Mouse (Mus musculus): ENCODE results near the gene Sphk1. TPM values are rescaled to one million over a fixed set of nuclear protein-coding genes. Genes with fewer than 3 reads are reported as not detected.
A peak's percentile ranks its signal among the peaks of the same experiment; 100 is the strongest.
"Not testable (repeated sequence)": the region's sequence is repeated elsewhere in the genome, so short reads cannot be mapped to it uniquely, and the experiment has no call there.

The Sphk1 gene
- total RNA-seq (2021), result 0.57 and 1.5 TPM in 2 replicates
- long read RNA-seq, partial matches to known transcripts, result 0 of 1 reads
- long read RNA-seq, other reads (novel, unspliced or antisense), result 0 of 1 reads

GRCm38 (mm10) chr11:116530187-116531147 is at the start of gene Sphk1:
Gene Sphk1, plus strand, starts transcription at chr11:116530925.
- no peak for DNase-seq

- no peak for DNase-seq
Measured at GRCm38 (mm10) chr11:116480975-116481374, 49.8 kb upstream of the Sphk1 start.

- DNase-seq, result no peak
Measured at GRCm38 (mm10) chr11:116481776-116482175, 48.9 kb upstream of the Sphk1 start.

- DNase-seq, result no peak
Measured at GRCm38 (mm10) chr11:116484261-116484660, 46.5 kb upstream of the Sphk1 start.

GRCm38 (mm10) chr11:116488207-116488606 is 42.5 kb upstream of the Sphk1 start:
- no peak for DNase-seq

GRCm38 (mm10) chr11:116488693-116489375 is 41.9 kb upstream of the Sphk1 start:
- DNase-seq, result no peak

- no peak for DNase-seq
Measured at GRCm38 (mm10) chr11:116489771-116490231, 40.9 kb upstream of the Sphk1 start.

- DNase-seq, result peak; percentile 90
Measured at GRCm38 (mm10) chr11:116490232-116491107, 40.3 kb upstream of the Sphk1 start.

- DNase-seq, result no peak
Measured at GRCm38 (mm10) chr11:116491338-116491737, 39.4 kb upstream of the Sphk1 start.

GRCm38 (mm10) chr11:116492507-116492906 is 38.2 kb upstream of the Sphk1 start:
- DNase-seq, result not testable (repeated sequence)

- no peak for DNase-seq
Measured at GRCm38 (mm10) chr11:116493191-116493590, 37.5 kb upstream of the Sphk1 start.

GRCm38 (mm10) chr11:116493795-116494252 is 36.9 kb upstream of the Sphk1 start, which contains the start of gene Prpsap1:
Gene Prpsap1, minus strand, starts transcription at chr11:116494202.
- peak; percentile 54 for DNase-seq

GRCm38 (mm10) chr11:116494474-116495174 is 36.1 kb upstream of the Sphk1 start:
- DNase-seq, result no peak

- DNase-seq, result no peak
Measured at GRCm38 (mm10) chr11:116497313-116497712, 33.4 kb upstream of the Sphk1 start.

GRCm38 (mm10) chr11:116498596-116498995 is 32.1 kb upstream of the Sphk1 start:
- DNase-seq, result no peak

- DNase-seq, result no peak
Measured at GRCm38 (mm10) chr11:116499018-116499417, 31.7 kb upstream of the Sphk1 start.

GRCm38 (mm10) chr11:116501005-116501746 is 29.5 kb upstream of the Sphk1 start:
- DNase-seq, result no peak

GRCm38 (mm10) chr11:116504516-116504915 is 26.2 kb upstream of the Sphk1 start:
- no peak for DNase-seq

- DNase-seq, result no peak
Measured at GRCm38 (mm10) chr11:116505573-116505972, 25.2 kb upstream of the Sphk1 start.

GRCm38 (mm10) chr11:116506151-116506875 is 24.4 kb upstream of the Sphk1 start:
- DNase-seq, result no peak
